Mouse (Mus musculus): Measurements from ENCODE around the gene Ttc21b. TPM values are rescaled to one million over a fixed set of nuclear protein-coding genes. Genes with fewer than 3 reads are reported as not detected.
A peak's percentile ranks its signal among the peaks of the same experiment; 100 is the strongest.

Ttc21b gene
- polyA plus RNA-seq, 1 experiment: 12.0 TPM

- H3K4me1 ChIP-seq (ENCODE audit: control insufficient read depth, insufficient read depth, low read length): peaks cover 4% of the 10 kb centered on the region; the same call in 1 of the 2 replicates
- no peak for DNase-seq
- H3K4me3 ChIP-seq (replicated peaks; ENCODE audit: insufficient read depth, low read depth, low read length): no peak overlapping the region
- H3K27ac ChIP-seq (ENCODE audit: insufficient read depth, low read length): no peak overlapping the region
- TF ChIP-seq CTCF (IDR thresholded peaks at IDR 0.05; ENCODE audit: borderline replicate concordance, insufficient read depth, low read depth, low read length): no peak
- TF ChIP-seq POLR2A (IDR thresholded peaks at IDR 0.05; ENCODE audit: borderline replicate concordance, insufficient read depth, low read length): no peak
- WGBS: 23% methylated on average over 10 of the region's 10 CpGs
- H3K27me3 ChIP-seq (ENCODE audit: control insufficient read depth, insufficient read depth, low read length): no peaks in the 10 kb centered on the region
These were observed 76.1 kb downstream of the Ttc21b start for GRCm38 (mm10) chr2:66180293-66180692.

- Histone ChIP-seq H3K4me3 (replicated peaks; ENCODE audit: insufficient read depth, low read depth, low read length) (no peak overlapping the region), H3K4me1 (ENCODE audit: control insufficient read depth, insufficient read depth, low read length) (peaks cover 4% of the 10 kb centered on the region; the same call in 1 of the 2 replicates), H3K27me3 (ENCODE audit: control insufficient read depth, insufficient read depth, low read length) (no peaks in the 10 kb centered on the region), H3K27ac (ENCODE audit: insufficient read depth, low read length) (no peak overlapping the region)
- WGBS: 25% methylated on average over 10 of the region's 10 CpGs
- TF ChIP-seq POLR2A (IDR thresholded peaks at IDR 0.05; ENCODE audit: borderline replicate concordance, insufficient read depth, low read length) (no peak), CTCF (IDR thresholded peaks at IDR 0.05; ENCODE audit: borderline replicate concordance, insufficient read depth, low read depth, low read length) (no peak)
- DNase-seq: no peak
These were observed 76.6 kb downstream of the Ttc21b start for GRCm38 (mm10) chr2:66179782-66180181.

GRCm38 (mm10) chr2:66178848-66179215, 77.6 kb downstream of the Ttc21b start:
- 90% methylated on average over 5 of the region's 5 CpGs for WGBS
- no peak overlapping the region for H3K27ac ChIP-seq (ENCODE audit: insufficient read depth, low read length)
- no peak for DNase-seq
- H3K27me3 ChIP-seq (ENCODE audit: control insufficient read depth, insufficient read depth, low read length): no peaks in the 10 kb centered on the region
- H3K4me1 ChIP-seq (ENCODE audit: control insufficient read depth, insufficient read depth, low read length): peaks cover 4% of the 10 kb centered on the region; the same call in 1 of the 2 replicates
- no peak for TF ChIP-seq POLR2A (IDR thresholded peaks at IDR 0.05; ENCODE audit: borderline replicate concordance, insufficient read depth, low read length)
- TF ChIP-seq CTCF (IDR thresholded peaks at IDR 0.05; ENCODE audit: borderline replicate concordance, insufficient read depth, low read depth, low read length): no peak
- no peak overlapping the region for H3K4me3 ChIP-seq (replicated peaks; ENCODE audit: insufficient read depth, low read depth, low read length)

GRCm38 (mm10) chr2:66177886-66178847, 78.2 kb downstream of the Ttc21b start:
- Histone ChIP-seq H3K27me3 (ENCODE audit: control insufficient read depth, insufficient read depth, low read length) (no peaks in the 10 kb centered on the region), H3K27ac (ENCODE audit: insufficient read depth, low read length) (no peak overlapping the region), H3K4me1 (ENCODE audit: control insufficient read depth, insufficient read depth, low read length) (peaks cover 4% of the 10 kb centered on the region; the same call in 1 of the 2 replicates), H3K4me3 (replicated peaks; ENCODE audit: insufficient read depth, low read depth, low read length) (no peak overlapping the region)
- 53% methylated on average over 9 of the region's 9 CpGs for WGBS
- no peak for TF ChIP-seq CTCF (IDR thresholded peaks at IDR 0.05; ENCODE audit: borderline replicate concordance, insufficient read depth, low read depth, low read length)
- TF ChIP-seq POLR2A (IDR thresholded peaks at IDR 0.05; ENCODE audit: borderline replicate concordance, insufficient read depth, low read length): no peak
- no peak for DNase-seq

GRCm38 (mm10) chr2:66177017-66177416, 79.4 kb downstream of the Ttc21b start:
- peak; percentile 15 to 21 for DNase-seq
- 11% methylated on average over 7 of the region's 7 CpGs for WGBS
- Histone ChIP-seq H3K27ac (ENCODE audit: insufficient read depth, low read length) (no peak overlapping the region), H3K4me3 (replicated peaks; ENCODE audit: insufficient read depth, low read depth, low read length) (no peak overlapping the region), H3K4me1 (ENCODE audit: control insufficient read depth, insufficient read depth, low read length) (peaks cover 4% of the 10 kb centered on the region; the same call in 1 of the 2 replicates), H3K27me3 (ENCODE audit: control insufficient read depth, insufficient read depth, low read length) (no peaks in the 10 kb centered on the region)
- TF ChIP-seq POLR2A (IDR thresholded peaks at IDR 0.05; ENCODE audit: borderline replicate concordance, insufficient read depth, low read length): no peak
- TF ChIP-seq CTCF (IDR thresholded peaks at IDR 0.05; ENCODE audit: borderline replicate concordance, insufficient read depth, low read depth, low read length): no peak

- Histone ChIP-seq H3K27ac (ENCODE audit: insufficient read depth, low read length) (no peak overlapping the region), H3K4me1 (ENCODE audit: control insufficient read depth, insufficient read depth, low read length) (peaks cover 4% of the 10 kb centered on the region; the same call in 1 of the 2 replicates), H3K4me3 (replicated peaks; ENCODE audit: insufficient read depth, low read depth, low read length) (no peak overlapping the region), H3K27me3 (ENCODE audit: control insufficient read depth, insufficient read depth, low read length) (no peaks in the 10 kb centered on the region)
- no peak for DNase-seq
- WGBS: 55% methylated on average over 5 of the region's 5 CpGs
- TF ChIP-seq CTCF (IDR thresholded peaks at IDR 0.05; ENCODE audit: borderline replicate concordance, insufficient read depth, low read depth, low read length): no peak
These were observed 83.3 kb downstream of the Ttc21b start for GRCm38 (mm10) chr2:66173134-66173533.

- Histone ChIP-seq H3K27ac (ENCODE audit: insufficient read depth, low read length) (no peak overlapping the region), H3K27me3 (ENCODE audit: control insufficient read depth, insufficient read depth, low read length) (no peaks in the 10 kb centered on the region), H3K4me3 (replicated peaks; ENCODE audit: insufficient read depth, low read depth, low read length) (no peak overlapping the region), H3K4me1 (ENCODE audit: control insufficient read depth, insufficient read depth, low read length) (peaks cover under 1% of the 10 kb centered on the region; the same call in 1 of the 2 replicates)
- WGBS: 93% methylated on average over 3 of the region's 3 CpGs
- TF ChIP-seq POLR2A (IDR thresholded peaks at IDR 0.05; ENCODE audit: borderline replicate concordance, insufficient read depth, low read length): no peak
- no peak for TF ChIP-seq CTCF (IDR thresholded peaks at IDR 0.05; ENCODE audit: borderline replicate concordance, insufficient read depth, low read depth, low read length)
- DNase-seq: no peak
These were observed 84.8 kb downstream of the Ttc21b start for GRCm38 (mm10) chr2:66171643-66172042.

- H3K27ac ChIP-seq (ENCODE audit: insufficient read depth, low read length): no peak overlapping the region
- no peaks in the 10 kb centered on the region for H3K27me3 ChIP-seq (ENCODE audit: control insufficient read depth, insufficient read depth, low read length)
- TF ChIP-seq CTCF (IDR thresholded peaks at IDR 0.05; ENCODE audit: borderline replicate concordance, insufficient read depth, low read depth, low read length) (no peak), POLR2A (IDR thresholded peaks at IDR 0.05; ENCODE audit: borderline replicate concordance, insufficient read depth, low read length) (no peak)
- H3K4me1 ChIP-seq (ENCODE audit: control insufficient read depth, insufficient read depth, low read length): no peaks in the 10 kb centered on the region
- H3K4me3 ChIP-seq (replicated peaks; ENCODE audit: insufficient read depth, low read depth, low read length): no peak overlapping the region
- 87% methylated on average over 11 of the region's 11 CpGs for WGBS
- no peak for DNase-seq
These were observed 85.7 kb downstream of the Ttc21b start for GRCm38 (mm10) chr2:66170721-66171120.
